In genomic region chr11:86684126-86685012, GRCm38 (mm10) we compare ENCODE assay signal across 7 mouse cellular contexts. TPM values are rescaled to one million over a fixed set of nuclear protein-coding genes. Genes with fewer than 3 reads are reported as not detected.
A peak's percentile ranks its signal among the peaks of the same experiment; 100 is the strongest.
DNase-seq lines count a peak whose midpoint lies in the region; ATAC-seq and TF ChIP-seq lines count a peak whose summit lies in the region.

No protein-coding gene starts in this region.

- TF ChIP-seq EP300 in stomach, postnatal 0 days (optimal IDR thresholded peaks at IDR 0.05): peak; percentile 1

- no peak for TF ChIP-seq CTCF in stomach, postnatal 0 days (IDR thresholded peaks at IDR 0.05; ENCODE audit: low read depth)

- no peaks in the 10 kb centered on the region for H3K27me3 ChIP-seq in neural tube, embryonic 11.5 days (ENCODE audit: control insufficient read depth, insufficient read depth, low read length)
- no peaks in the 10 kb centered on the region for H3K27me3 ChIP-seq in forebrain, embryonic 13.5 days
- no peaks in the 10 kb centered on the region for H3K27me3 ChIP-seq in liver, embryonic 11.5 days (replicated peaks; ENCODE audit: control insufficient read depth, insufficient read depth, low read length)
- H3K27me3 ChIP-seq in stomach, postnatal 0 days (ENCODE audit: control insufficient read depth, insufficient read depth, low read length): no peaks in the 10 kb centered on the region

- H3K36me3 ChIP-seq in neural tube, embryonic 11.5 days (ENCODE audit: control insufficient read depth, insufficient read depth, low read length): no peaks in the 10 kb centered on the region
- H3K36me3 ChIP-seq in forebrain, embryonic 13.5 days (ENCODE audit: poor library complexity, severe bottlenecking): peaks cover 17% of the 10 kb centered on the region
- peaks cover 8% of the 10 kb centered on the region for H3K36me3 ChIP-seq in liver, embryonic 11.5 days (ENCODE audit: control insufficient read depth, insufficient read depth, low read length)
- H3K36me3 ChIP-seq in stomach, postnatal 0 days (ENCODE audit: control insufficient read depth, insufficient read depth, low read length): no peaks in the 10 kb centered on the region; the same call in 1 of the 2 replicates

- H3K4me3 ChIP-seq in neural tube, embryonic 11.5 days (ENCODE audit: low read depth, low read length): peak overlapping the region; percentile 87
- peak overlapping the region; percentile 93 for H3K4me3 ChIP-seq in forebrain, embryonic 13.5 days
- peak overlapping the region; percentile 91 for H3K4me3 ChIP-seq in liver, embryonic 11.5 days (ENCODE audit: low read depth, low read length)
- H3K4me3 ChIP-seq in stomach, postnatal 0 days (ENCODE audit: low read depth, low read length): peak overlapping the region; percentile 74

- H3K4me1 ChIP-seq in neural tube, embryonic 11.5 days (ENCODE audit: control insufficient read depth, insufficient read depth, low read length): peaks cover 19% of the 10 kb centered on the region
- peaks cover 37% of the 10 kb centered on the region for H3K4me1 ChIP-seq in forebrain, embryonic 13.5 days
- H3K4me1 ChIP-seq in liver, embryonic 11.5 days (replicated peaks; ENCODE audit: control insufficient read depth, insufficient read depth, low read length): peaks cover 28% of the 10 kb centered on the region
- no peaks in the 10 kb centered on the region for H3K4me1 ChIP-seq in stomach, postnatal 0 days (replicated peaks; ENCODE audit: control insufficient read depth, insufficient read depth)

- WGBS in neural tube, embryonic 11.5 days: 10% methylated on average over 20 of the region's 20 CpGs
- 9% methylated on average over 20 of the region's 20 CpGs for WGBS in forebrain, embryonic 13.5 days
- WGBS in liver, embryonic 11.5 days: 9% methylated on average over 20 of the region's 20 CpGs
- WGBS in stomach, postnatal 0 days: 3% methylated on average over 20 of the region's 20 CpGs

- peak overlapping the region; percentile 79 for H3K27ac ChIP-seq in neural tube, embryonic 11.5 days (ENCODE audit: low read depth, low read length)
- peak overlapping the region; percentile 91 for H3K27ac ChIP-seq in forebrain, embryonic 13.5 days
- peak overlapping the region; percentile 87 for H3K27ac ChIP-seq in liver, embryonic 11.5 days (ENCODE audit: low read depth, low read length)
- H3K27ac ChIP-seq in stomach, postnatal 0 days (replicated peaks): peak overlapping the region; percentile 95

- no peak for DNase-seq in neural tube, embryonic 11.5 days (ENCODE audit: low spot score)
- no peak for DNase-seq in neural tube, embryonic 10.5 days (ENCODE audit: extremely low spot score, low spot score)
- DNase-seq in liver, embryonic 11.5 days (ENCODE audit: low spot score): no peak
- no peak for DNase-seq in stomach, postnatal 0 days (ENCODE audit: low spot score)
- no peak for DNase-seq in left cerebral cortex, postnatal 14 days (ENCODE audit: low spot score in 2 of 2)
- no peak for DNase-seq in ovary, adult 18-20 months (ENCODE audit: low spot score)

- ATAC-seq in neural tube, embryonic 11.5 days (ENCODE audit: insufficient read depth, low FRiP score, low TSS enrichment): no peak
- ATAC-seq in forebrain, embryonic 13.5 days: no peak; the same call in 1 of the 2 replicates
- no peak for ATAC-seq in liver, embryonic 11.5 days (replicated peaks; ENCODE audit: low FRiP score)
- no peak for ATAC-seq in stomach, postnatal 0 days (ENCODE audit: low FRiP score, low TSS enrichment)

- peak overlapping the region; percentile 90 for H3K4me2 ChIP-seq in neural tube, embryonic 11.5 days (ENCODE audit: low read depth)
- H3K4me2 ChIP-seq in forebrain, embryonic 13.5 days: peak overlapping the region; percentile 90
- peak overlapping the region; percentile 84 for H3K4me2 ChIP-seq in liver, embryonic 11.5 days
- H3K4me2 ChIP-seq in stomach, postnatal 0 days (replicated peaks; ENCODE audit: low read depth): peak overlapping the region; percentile 65

- intact Hi-C loops in left cerebral cortex, postnatal 14 days (cut with DNase I): no loop called here

- no peaks in the 10 kb centered on the region for H3K9me3 ChIP-seq in neural tube, embryonic 11.5 days (ENCODE audit: control insufficient read depth, low read length)
- no peaks in the 10 kb centered on the region for H3K9me3 ChIP-seq in forebrain, embryonic 13.5 days (replicated peaks)
- no peaks in the 10 kb centered on the region for H3K9me3 ChIP-seq in liver, embryonic 11.5 days (ENCODE audit: control insufficient read depth, low read length)
- no peaks in the 10 kb centered on the region for H3K9me3 ChIP-seq in stomach, postnatal 0 days (ENCODE audit: control insufficient read depth, low read length)

- H3K9ac ChIP-seq in neural tube, embryonic 11.5 days (ENCODE audit: low read length): peak overlapping the region; percentile 77
- peak overlapping the region; percentile 94 for H3K9ac ChIP-seq in forebrain, embryonic 13.5 days
- peak overlapping the region; percentile 91 for H3K9ac ChIP-seq in liver, embryonic 11.5 days (ENCODE audit: low read depth, low read length)
- H3K9ac ChIP-seq in stomach, postnatal 0 days (ENCODE audit: low read length): peak overlapping the region; percentile 62

RNA-seq across cellular contexts. Expression of gene Ptrh2, which starts 0.6 kb away (rescaled TPM):
- 36.7 and 40.3 TPM in 2 replicates for polyA plus RNA-seq in neural tube, embryonic 11.5 days (2014; fragmentation: Nextera tagmentation; extraction: Ambion mirVana)
- 38.5 and 45.6 TPM in 2 replicates for polyA plus RNA-seq in forebrain, embryonic 13.5 days (2015; fragmentation: Nextera tagmentation; extraction: Ambion mirVana)
- 39.6 and 40.5 TPM in 2 replicates for polyA plus RNA-seq in liver, embryonic 11.5 days (2014; fragmentation: Nextera tagmentation; extraction: Ambion mirVana)
- polyA plus RNA-seq in stomach, postnatal 0 days (2015; fragmentation: Nextera tagmentation; extraction: Ambion mirVana): 19.4 and 19.8 TPM in 2 replicates
- 10 to 100 TPM in 1 of 2 experiments, 1 to 10 TPM in 1; 8.1 to 10.2 TPM for total RNA-seq in left cerebral cortex, postnatal 14 days (2021)

RNA-seq across cellular contexts. Expression of gene Vmp1, which starts 0.7 kb away (rescaled TPM):
- polyA plus RNA-seq in neural tube, embryonic 11.5 days (2014; fragmentation: Nextera tagmentation; extraction: Ambion mirVana): 93.5 and 103 TPM in 2 replicates
- 86.8 and 91.2 TPM in 2 replicates for polyA plus RNA-seq in forebrain, embryonic 13.5 days (2015; fragmentation: Nextera tagmentation; extraction: Ambion mirVana)
- polyA plus RNA-seq in liver, embryonic 11.5 days (2014; fragmentation: Nextera tagmentation; extraction: Ambion mirVana): 112 and 130 TPM in 2 replicates
- 162 and 181 TPM in 2 replicates for polyA plus RNA-seq in stomach, postnatal 0 days (2015; fragmentation: Nextera tagmentation; extraction: Ambion mirVana)
- total RNA-seq in left cerebral cortex, postnatal 14 days (2021): 100 to 1,000 TPM; 194 TPM
